Mouse (Mus musculus) adrenal gland (tissue): Measurements from ENCODE around the gene Rpl28.

Experiments
- intact Hi-C: fragments of 180-260 bp; cut with DNase I; formaldehyde crosslinking; loops from one replicate; pipeline ENCODE4 v1.15.1; 2025

The Rpl28 gene

GRCm38 (mm10) chr7:4822162-4822907 lies 29.7 kb downstream of the Rpl28 start:
- intact Hi-C loops, result no loop called here

GRCm38 (mm10) chr7:4825365-4825764 lies 32.7 kb downstream of the Rpl28 start:
- intact Hi-C loops, result no loop called here

- intact Hi-C loops, result no loop called here
Observed at GRCm38 (mm10) chr7:4830476-4830875, 37.8 kb downstream of the Rpl28 start.

- intact Hi-C loops, result no loop called here
Observed at GRCm38 (mm10) chr7:4835631-4836327, 43.1 kb downstream of the Rpl28 start.

- intact Hi-C loops, result no loop called here
Observed at GRCm38 (mm10) chr7:4836351-4836792, 43.7 kb downstream of the Rpl28 start.

GRCm38 (mm10) chr7:4837639-4838038 lies 45.0 kb downstream of the Rpl28 start:
- intact Hi-C loops, result no loop called here

GRCm38 (mm10) chr7:4842077-4842476 lies 49.4 kb downstream of the Rpl28 start:
- intact Hi-C loops, result no loop called here

- intact Hi-C loops, result no loop called here
Observed at GRCm38 (mm10) chr7:4842634-4843131, 50.0 kb downstream of the Rpl28 start.

- intact Hi-C loops, result no loop called here
Observed at GRCm38 (mm10) chr7:4843604-4844244, 51.0 kb downstream of the Rpl28 start.

GRCm38 (mm10) chr7:4844245-4844916 lies 51.7 kb downstream of the Rpl28 start, which contains the start of gene Shisa7:
Gene Shisa7, minus strand, starts transcription at chr7:4844696.
- intact Hi-C loops, result no loop called here
